Mouse (Mus musculus) MEL (cell line): ENCODE results near the gene Eif2d. TPM values are rescaled to one million over a fixed set of nuclear protein-coding genes. Genes with fewer than 3 reads are reported as not detected.

Experiments
- DNase-seq: peaks from one replicate; pipeline ENCODE4 v3.0.0; 2011; ENCODE audit warnings: low read depth, low spot score
- H3K27ac ChIP-seq: 2 replicates; pipeline ENCODE4 v1.5.1; 2012; ENCODE audit warnings: low read depth, mild to moderate bottlenecking, control low read depth, low read length, moderate library complexity; ENCODE audit not compliant: control insufficient read depth
- H3K27me3 ChIP-seq, 2 experiments: fragments of 150-350 bp in 1 of 2; sonication (generic) in 1 of 2; 2 replicates each; pipeline ENCODE4 v1.6.1; 2012; ENCODE audit warnings: low read length in 2 of 2, mild to moderate bottlenecking in 2 of 2, improper control_type of control experiment in 1 of 2, moderate library complexity in 1 of 2; ENCODE audit not compliant: insufficient read depth in 2 of 2, control insufficient read depth in 1 of 2
- H3K36me3 ChIP-seq, 2 experiments: 2 replicates each; pipeline ENCODE4 v1.6.1; 2012 to 2014; ENCODE audit warnings: low read length in 2 of 2, improper control_type of control experiment in 1 of 2, inconsistent platforms in 1 of 2, mild to moderate bottlenecking in 1 of 2; ENCODE audit not compliant: insufficient read depth in 2 of 2, control insufficient read depth in 1 of 2
- H3K4me1 ChIP-seq, 2 experiments: fragments of 150-350 bp in 1 of 2; sonication (generic) in 1 of 2; 2 replicates each; pipeline ENCODE4 v1.6.1; 2012; ENCODE audit warnings: low read length in 2 of 2, improper control_type of control experiment in 1 of 2, mild to moderate bottlenecking in 1 of 2; ENCODE audit not compliant: insufficient read depth in 2 of 2, control insufficient read depth in 1 of 2
- H3K4me3 ChIP-seq, 2 experiments: fragments of 150-350 bp in 1 of 2; sonication (generic) in 1 of 2; 2 replicates each; pipeline ENCODE4 v1.5.1; 2012; ENCODE audit warnings: low read depth in 2 of 2, low read length in 2 of 2, mild to moderate bottlenecking in 2 of 2, moderate library complexity in 2 of 2, control low read depth in 1 of 2, improper control_type of control experiment in 1 of 2; ENCODE audit not compliant: control insufficient read depth in 1 of 2, insufficient read depth in 1 of 2
- H3K79me2 ChIP-seq: 2 replicates; pipeline ENCODE4 v1.6.1; 2012; ENCODE audit warnings: mild to moderate bottlenecking, low read length, moderate library complexity; ENCODE audit not compliant: control insufficient read depth, poor library complexity, insufficient read depth
- H3K9ac ChIP-seq: 2 replicates; pipeline ENCODE4 v1.6.1; 2012; ENCODE audit warnings: low read depth, mild to moderate bottlenecking, control low read depth, low read length, moderate library complexity; ENCODE audit not compliant: control insufficient read depth, poor library complexity, severe bottlenecking
- H3K9me3 ChIP-seq: fragments of 150-350 bp; sonication (generic); replicated peaks from 2 replicates; pipeline ENCODE4 v1.6.1; 2012; ENCODE audit warnings: mild to moderate bottlenecking, low read length, improper control_type of control experiment, moderate library complexity; ENCODE audit not compliant: insufficient read depth
- CHD1 ChIP-seq: IDR thresholded peaks from 2 replicates; pipeline ENCODE4 v1.6.1; 2012; ENCODE audit warnings: low read depth, mild to moderate bottlenecking, inconsistent platforms, low read length, improper control_type of control experiment
- CHD2 ChIP-seq: IDR thresholded peaks from 2 replicates; pipeline ENCODE4 v1.6.1; 2011; ENCODE audit warnings: low read length, improper control_type of control experiment
- E2F4 ChIP-seq: IDR thresholded peaks from 2 replicates; pipeline ENCODE4 v1.6.1; 2011; ENCODE audit warnings: low read depth, low read length, improper control_type of control experiment, borderline replicate concordance
- ELF1 ChIP-seq: IDR thresholded peaks from 2 replicates; pipeline ENCODE4 v1.6.1; 2014; ENCODE audit warnings: low read depth, mild to moderate bottlenecking, inconsistent platforms, low read length, improper control_type of control experiment, moderate library complexity
- EP300 ChIP-seq, 2 experiments: IDR thresholded peaks; 2 replicates each; pipeline ENCODE4 v1.6.1; 2011; ENCODE audit warnings: improper control_type of control experiment in 2 of 2, low read length in 2 of 2, low read depth in 1 of 2, mild to moderate bottlenecking in 1 of 2
- GATA1 ChIP-seq: IDR thresholded peaks from 2 replicates; pipeline ENCODE4 v1.6.1; 2011; ENCODE audit warnings: low read depth, low read length, improper control_type of control experiment
- HCFC1 ChIP-seq: IDR thresholded peaks from 2 replicates; pipeline ENCODE4 v1.6.1; 2012; ENCODE audit warnings: low read depth, mild to moderate bottlenecking, inconsistent platforms, low read length, improper control_type of control experiment, moderate library complexity
- JUND ChIP-seq: IDR thresholded peaks from 2 replicates; pipeline ENCODE4 v1.6.1; 2011; ENCODE audit warnings: low read depth, mild to moderate bottlenecking, improper control_type of control experiment, low read length
- KAT2A ChIP-seq: conservative IDR thresholded peaks from 2 replicates; pipeline ENCODE4 v1.6.1; 2012; ENCODE audit warnings: low read depth, low read length, improper control_type of control experiment, inconsistent platforms
- MEF2A ChIP-seq: IDR thresholded peaks from 2 replicates; pipeline ENCODE4 v1.6.1; 2014; ENCODE audit warnings: low read depth, mild to moderate bottlenecking, inconsistent platforms, low read length, improper control_type of control experiment; ENCODE audit not compliant: poor library complexity, insufficient replicate concordance, severe bottlenecking; ENCODE audit errors: extremely low read depth
- MXI1 ChIP-seq: IDR thresholded peaks from 2 replicates; pipeline ENCODE4 v1.6.1; 2011; ENCODE audit warnings: mild to moderate bottlenecking, low read depth, low read length, improper control_type of control experiment
- MYB ChIP-seq: IDR thresholded peaks from 2 replicates; pipeline ENCODE4 v1.6.1; 2011; ENCODE audit warnings: mild to moderate bottlenecking, low read depth, low read length, improper control_type of control experiment
- MYC ChIP-seq: IDR thresholded peaks from 2 replicates; pipeline ENCODE4 v1.6.1; 2011; ENCODE audit warnings: low read depth, mild to moderate bottlenecking, low read length, improper control_type of control experiment, moderate library complexity
- NRF1 ChIP-seq: IDR thresholded peaks from 2 replicates; pipeline ENCODE4 v1.6.1; 2014; ENCODE audit warnings: low read depth, mild to moderate bottlenecking, inconsistent platforms, low read length, improper control_type of control experiment, moderate library complexity; ENCODE audit not compliant: poor library complexity, insufficient read depth, severe bottlenecking
- POLR2AphosphoS2 ChIP-seq: IDR thresholded peaks from 2 replicates; pipeline ENCODE4 v1.6.1; 2011; ENCODE audit warnings: low read length, improper control_type of control experiment
- POLR2AphosphoS5 ChIP-seq: IDR thresholded peaks from 2 replicates; pipeline ENCODE4 v1.6.1; 2012; ENCODE audit warnings: low read depth, borderline replicate concordance, mild to moderate bottlenecking, inconsistent platforms, low read length, moderate library complexity, mixed read lengths
- RAD21 ChIP-seq: IDR thresholded peaks from 2 replicates; pipeline ENCODE4 v1.6.1; 2011; ENCODE audit warnings: mild to moderate bottlenecking, low read depth, low read length, improper control_type of control experiment
- RCOR1 ChIP-seq: IDR thresholded peaks from 2 replicates; pipeline ENCODE4 v1.6.1; 2012; ENCODE audit warnings: low read depth, mild to moderate bottlenecking, inconsistent platforms, low read length, improper control_type of control experiment
- SMC3 ChIP-seq: IDR thresholded peaks from 2 replicates; pipeline ENCODE4 v1.6.1; 2011; ENCODE audit warnings: low read depth, low read length, improper control_type of control experiment
- TCF12 ChIP-seq: IDR thresholded peaks from 2 replicates; pipeline ENCODE4 v1.6.1; 2014; ENCODE audit warnings: low read depth, mild to moderate bottlenecking, inconsistent platforms, low read length, improper control_type of control experiment, moderate library complexity
- UBTF ChIP-seq: IDR thresholded peaks from 2 replicates; pipeline ENCODE4 v1.6.1; 2012; ENCODE audit warnings: low read depth, mild to moderate bottlenecking, inconsistent platforms, low read length, improper control_type of control experiment, moderate library complexity, borderline replicate concordance; ENCODE audit not compliant: insufficient read depth
- USF1 ChIP-seq: IDR thresholded peaks from 2 replicates; pipeline ENCODE4 v1.6.1; 2014; ENCODE audit warnings: low read depth, mild to moderate bottlenecking, inconsistent platforms, low read length, improper control_type of control experiment, moderate library complexity
- USF2 ChIP-seq, 2 experiments: IDR thresholded peaks; 2 replicates each; pipeline ENCODE4 v1.6.1; 2011 to 2012; ENCODE audit warnings: improper control_type of control experiment in 2 of 2, low read length in 2 of 2, borderline replicate concordance in 1 of 2, inconsistent platforms in 1 of 2, low read depth in 1 of 2, mild to moderate bottlenecking in 1 of 2; ENCODE audit not compliant: insufficient read depth in 1 of 2
- ZC3H11A ChIP-seq: IDR thresholded peaks from 2 replicates; pipeline ENCODE4 v1.6.1; 2012; ENCODE audit warnings: low read depth, mild to moderate bottlenecking, inconsistent platforms, low read length, improper control_type of control experiment
- polyA plus RNA-seq, 2 experiments: library from polyadenylated mRNA; stranded (reverse) in 1 of 2; unstranded in 1 of 2; fragments of >175 nt in 1 of 2; fragments of >200 nt in 1 of 2; gene quantifications; 2 replicates each; pipeline versions ENCODE4 v1.2.1 to v1.2.4; 2012; ENCODE audit warnings: low replicate concordance in 2 of 2, low read depth in 1 of 2; ENCODE audit not compliant: insufficient read length in 2 of 2, insufficient read depth in 1 of 2, missing spikeins in 1 of 2
- total RNA-seq: library from RNA; depleted of rRNA; stranded (reverse); fragments of 300-350 nt; gene quantifications from 2 replicates; pipeline ENCODE4 v1.2.3, GENCODE M21; 2012

The Eif2d gene
- total and polyA plus RNA-seq, 3 experiments: 31.0 to 43.6 TPM; not detected in 1

GRCm38 (mm10) chr1:131233527-131233926 is 80.5 kb downstream of the Eif2d start:
- no peak overlapping the region for H3K27ac ChIP-seq
- H3K79me2 ChIP-seq: no peaks in the 10 kb centered on the region
- H3K4me3 ChIP-seq: no peak overlapping the region
- no peaks in the 10 kb centered on the region for H3K36me3 ChIP-seq
- no peaks in the 10 kb centered on the region for H3K9me3 ChIP-seq
- TF ChIP-seq USF2 (IDR thresholded peaks at IDR 0.05; ENCODE audit: borderline replicate concordance in 1 of 2, insufficient read depth in 1 of 2, low read depth in 1 of 2, low read length in 2 of 2): no peak
- TF ChIP-seq MYB: no peak
- TF ChIP-seq MEF2A: no peak
- TF ChIP-seq POLR2AphosphoS5: no peak
- TF ChIP-seq USF1: no peak
- TF ChIP-seq POLR2AphosphoS2: no peak
- TF ChIP-seq ELF1: no peak
- no peak for TF ChIP-seq TCF12
- no peak for TF ChIP-seq E2F4
- no peak for TF ChIP-seq UBTF
- TF ChIP-seq MYC: no peak
- TF ChIP-seq RAD21: no peak
- TF ChIP-seq NRF1: no peak
- no peak for TF ChIP-seq KAT2A
- no peak overlapping the region for H3K9ac ChIP-seq
- H3K27me3 ChIP-seq: peaks cover 13 to 29% of the 10 kb centered on the region in 2 experiments
- DNase-seq: no peak
- no peaks in the 10 kb centered on the region for H3K4me1 ChIP-seq

GRCm38 (mm10) chr1:131236077-131236476 is 83.1 kb downstream of the Eif2d start:
- Histone ChIP-seq H3K4me1 (no peaks in the 10 kb centered on the region), H3K79me2 (no peaks in the 10 kb centered on the region), H3K9me3 (no peaks in the 10 kb centered on the region), H3K9ac (no peak overlapping the region), H3K4me3 (no peak overlapping the region), H3K27me3 (peaks cover 19 to 40% of the 10 kb centered on the region in 2 experiments), H3K36me3 (no peaks in the 10 kb centered on the region), H3K27ac (no peak overlapping the region)
- DNase-seq: no peak
- TF ChIP-seq CHD1 (no peak), RAD21 (no peak), MEF2A (no peak), SMC3 (no peak), POLR2AphosphoS2 (no peak), EP300 (IDR thresholded peaks at IDR 0.05; ENCODE audit: low read depth in 1 of 2, low read length in 2 of 2) (no peak), HCFC1 (no peak), ZC3H11A (no peak), USF2 (IDR thresholded peaks at IDR 0.05; ENCODE audit: borderline replicate concordance in 1 of 2, insufficient read depth in 1 of 2, low read depth in 1 of 2, low read length in 2 of 2) (no peak), CHD2 (no peak), MXI1 (no peak), GATA1 (no peak), JUND (no peak), UBTF (no peak), MYB (no peak), MYC (no peak), RCOR1 (no peak)
